Mouse (Mus musculus) lung, postnatal 0 days (tissue): Measurements from ENCODE around the gene Cfap206.

Experiments
- CTCF ChIP-seq: IDR thresholded peaks from 2 replicates; pipeline ENCODE4 v1.5.1; 2016; ENCODE audit warnings: antibody characterized with exemption, mild to moderate bottlenecking
- EP300 ChIP-seq: IDR thresholded peaks from 2 replicates; pipeline ENCODE4 v1.6.1; 2016; ENCODE audit warnings: antibody characterized with exemption, mild to moderate bottlenecking, control low read depth

DNA sequence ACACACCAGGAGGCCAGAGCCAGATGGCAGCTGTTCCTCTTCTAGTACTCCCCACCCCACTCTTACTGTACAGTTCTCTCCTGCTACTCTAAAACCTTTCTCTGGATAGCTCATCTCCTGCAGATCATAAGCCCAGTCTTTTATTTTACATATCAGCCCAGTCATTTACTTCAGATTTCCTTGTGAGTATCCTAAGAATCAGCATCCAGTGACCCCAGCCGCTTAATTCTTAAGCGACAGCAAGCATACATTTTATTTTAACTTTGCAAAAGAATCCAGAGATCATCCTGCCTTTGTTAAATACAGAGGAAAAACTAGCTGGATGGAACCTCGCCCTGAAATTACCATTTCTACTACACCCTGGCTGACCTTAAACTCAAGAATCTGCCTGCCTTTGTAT, 4.5 kb upstream of the Cfap206 start:
- TF ChIP-seq CTCF (no peak), EP300 (no peak)
